Mouse (Mus musculus) embryonic fibroblast, embryonic 13.5 days (primary cell): ENCODE measurements at regions not wholly inside any gene's neighbourhood (a gene's known extent, or its start where the extent isn't known, plus 50 kb on each side); places are given as distances from the start of the nearest gene placed in this dataset.

Source experiments
- CTCF ChIP-seq: IDR thresholded peaks from 2 replicates; pipeline ENCODE4 v1.5.1; 2011; ENCODE audit warnings: mild to moderate bottlenecking, control low read depth, low read length, moderate library complexity, borderline replicate concordance; ENCODE audit not compliant: insufficient read depth
- POLR2A ChIP-seq: IDR thresholded peaks from 2 replicates; pipeline ENCODE4 v1.6.1; 2011; ENCODE audit warnings: low read depth, mild to moderate bottlenecking, control low read depth, low read length, moderate library complexity

- TF ChIP-seq CTCF (no peak), POLR2A (no peak)
Measured at GRCm38 (mm10) chr5:97619890-97620289, 163.1 kb upstream of the Gk2 start.
